Mouse (Mus musculus): ENCODE measurements around the gene Bnip3. TPM values are rescaled to one million over a fixed set of nuclear protein-coding genes. Genes with fewer than 3 reads are reported as not detected.

Gene Bnip3
- 39.7 TPM for polyA plus RNA-seq (2014; fragmentation: Illumina TruSeq; extraction: RNeasy Lipid Tissue Mini Kit (QIAGEN cat#74804); ENCODE audit: low read depth, low replicate concordance)

DNA sequence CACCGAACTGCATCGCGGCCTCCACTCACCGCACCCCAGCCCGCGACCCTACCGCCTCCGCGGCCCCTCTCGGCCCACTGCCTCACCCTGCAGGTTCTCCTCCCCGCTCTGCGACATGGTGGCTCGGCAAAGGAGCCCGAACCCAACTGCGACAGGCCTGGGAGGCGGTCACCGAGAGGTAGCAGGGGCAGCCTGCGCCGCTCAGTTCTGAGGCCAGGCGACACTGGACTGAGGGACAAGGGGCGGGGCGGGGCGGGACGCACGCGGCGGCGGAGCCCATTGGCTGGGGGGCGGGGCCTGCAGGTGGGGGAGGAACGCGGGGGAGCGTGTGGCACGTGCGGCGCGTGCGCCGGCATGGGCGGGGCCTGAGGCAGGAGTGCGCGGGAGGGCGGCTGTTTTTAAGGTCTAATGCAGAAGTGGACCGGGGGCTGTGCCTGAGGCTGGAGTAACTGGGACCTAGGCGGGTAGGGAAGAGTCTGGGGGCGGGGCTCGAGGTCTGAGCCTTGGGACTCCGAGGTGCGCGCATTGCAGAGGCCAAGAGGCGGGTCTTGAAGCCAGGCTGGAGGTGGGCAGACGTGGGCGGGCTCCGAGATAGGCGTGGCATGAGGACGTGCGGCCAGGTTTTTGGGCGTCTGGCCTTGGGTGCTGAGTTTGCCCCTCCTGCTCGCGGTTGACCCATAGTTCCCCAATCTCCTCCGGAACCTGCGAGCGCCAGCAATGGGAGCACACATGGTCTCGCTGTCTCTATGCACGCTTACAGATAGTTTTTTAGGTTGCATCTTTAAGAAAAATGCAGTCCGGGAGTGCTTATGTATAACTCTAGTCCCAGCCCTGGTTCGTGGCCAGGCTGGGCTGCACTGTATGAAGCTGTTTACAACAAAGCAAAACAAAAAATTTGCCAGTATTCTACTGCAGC lies at the start of gene Bnip3:
Bnip3 (minus strand) TSS at position 243 of the 916 bp plus-strand sequence.

DNA sequence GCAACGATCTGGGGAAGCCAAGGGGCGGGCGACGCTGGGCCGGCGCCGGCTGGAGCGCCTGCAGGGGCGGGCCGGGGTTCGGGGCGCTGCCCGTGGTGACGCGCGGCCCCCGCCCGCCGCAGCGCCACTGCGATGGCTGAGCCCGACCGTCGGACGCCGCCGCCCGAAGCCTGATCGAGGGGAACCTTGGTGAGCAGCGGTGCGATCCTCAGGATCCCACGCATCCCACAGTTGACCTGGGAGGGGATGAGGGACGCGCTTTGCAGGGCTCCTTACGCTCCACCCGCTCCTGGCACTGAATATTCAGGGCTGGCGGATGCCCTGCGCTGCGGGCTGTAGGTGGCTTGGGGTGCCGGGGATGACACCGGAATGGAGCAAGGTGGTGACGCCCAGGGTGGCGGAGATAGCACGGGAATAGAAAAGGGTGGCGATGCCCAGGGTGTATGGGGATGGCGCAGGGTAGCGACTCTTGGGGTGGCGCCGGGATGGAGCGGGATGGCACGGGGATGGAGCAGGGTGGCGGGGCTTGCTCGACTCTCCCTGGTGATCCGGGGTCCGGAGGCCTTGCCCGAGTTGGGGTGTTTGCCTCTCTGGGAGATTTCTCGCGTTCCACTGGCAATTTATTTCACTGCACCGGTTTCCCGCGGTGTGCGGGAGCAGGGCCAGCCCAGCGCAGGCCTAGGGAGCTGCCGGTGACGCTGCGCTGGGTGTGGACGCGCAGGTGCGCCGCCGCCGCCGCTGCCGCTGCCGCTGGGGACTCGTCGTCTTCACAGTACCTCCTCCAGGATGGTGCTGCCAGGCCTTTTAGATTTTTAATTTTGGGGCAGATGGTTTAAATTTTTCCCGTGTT lies 31.5 kb upstream of the Bnip3 start, which contains the start of gene Jakmip3:
Jakmip3 (plus strand) TSS at position 119 of the 850 bp plus-strand sequence.

DNA sequence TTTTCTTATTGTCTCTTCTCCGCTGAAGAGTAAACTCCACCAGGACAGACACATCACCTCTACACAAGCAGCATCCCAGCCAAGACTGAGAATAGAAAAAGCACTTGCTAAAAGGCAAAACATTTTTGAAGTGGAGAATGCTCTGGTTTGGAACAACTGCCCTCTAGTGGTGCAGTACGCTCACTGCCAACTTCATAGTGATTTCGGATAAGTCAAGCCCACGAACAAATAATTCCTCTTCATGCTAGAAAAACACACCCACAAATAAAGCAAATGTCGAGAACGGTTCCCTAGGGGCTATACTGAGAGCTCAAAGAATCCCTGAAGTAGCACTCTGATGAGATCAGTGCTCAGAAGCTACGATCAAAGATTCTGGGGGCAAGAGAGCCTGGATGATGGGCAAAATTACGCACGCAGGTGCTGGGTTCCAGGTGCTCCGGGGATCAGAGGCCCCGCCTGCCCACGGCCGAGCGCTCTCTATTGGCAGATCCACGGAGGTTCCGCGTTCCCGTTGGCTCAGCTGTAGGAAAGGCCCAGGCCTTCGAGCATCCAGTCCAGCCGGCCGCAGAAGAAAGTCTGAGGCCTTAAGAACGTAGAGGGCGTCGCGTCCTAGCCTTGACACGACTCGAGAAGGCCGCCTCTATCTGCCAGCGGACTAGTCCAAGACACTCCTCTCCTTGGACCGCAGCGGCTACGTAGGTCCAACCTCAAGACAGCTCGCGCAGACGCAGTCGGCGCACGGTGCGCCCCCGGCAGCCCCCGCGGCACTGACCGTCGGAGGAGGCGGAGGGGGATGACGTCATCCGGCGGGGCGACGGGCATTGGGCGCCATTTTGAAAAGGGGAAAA lies 63.6 kb downstream of the Bnip3 start, which contains the start of the genes Ppp2r2d and Mapk1ip1:
Ppp2r2d (plus strand) TSS at position 536 of the 848 bp plus-strand sequence.
Mapk1ip1 (minus strand) TSS at position 730 of the 848 bp plus-strand sequence.

Other genes starting within 250 kb of the Bnip3 start
- gene Ppp2r2d, start 63.4 kb downstream of the Bnip3 start, polyA plus RNA-seq (2014; fragmentation: Illumina TruSeq; extraction: RNeasy Lipid Tissue Mini Kit (QIAGEN cat#74804); ENCODE audit: low read depth, low replicate concordance), result 451 TPM
- gene Mapk1ip1, start 63.2 kb downstream of the Bnip3 start, polyA plus RNA-seq (2014; fragmentation: Illumina TruSeq; extraction: RNeasy Lipid Tissue Mini Kit (QIAGEN cat#74804); ENCODE audit: low read depth, low replicate concordance), result 7.1 TPM
- gene Jakmip3, start 31.2 kb upstream of the Bnip3 start, polyA plus RNA-seq (2014; fragmentation: Illumina TruSeq; extraction: RNeasy Lipid Tissue Mini Kit (QIAGEN cat#74804); ENCODE audit: low read depth, low replicate concordance), result 1.1 TPM
- 1.1 TPM for gene Dpysl4, start 176.5 kb upstream of the Bnip3 start, polyA plus RNA-seq (2014; fragmentation: Illumina TruSeq; extraction: RNeasy Lipid Tissue Mini Kit (QIAGEN cat#74804); ENCODE audit: low read depth, low replicate concordance)